Mouse (Mus musculus) intestine, embryonic 14.5 days (tissue): ENCODE results near the gene Alg3. TPM values are rescaled to one million over a fixed set of nuclear protein-coding genes. Genes with fewer than 3 reads are reported as not detected.

Experiments
- ATAC-seq: fragments of 200-750 bp; cut with Nextera tagmentation; replicated peaks from 2 replicates; pipeline ENCODE4 v1.8.0; 2017; ENCODE audit warnings: low read depth, moderate number of reproducible peaks, moderate TSS enrichment, moderate library complexity; ENCODE audit not compliant: low FRiP score, low TSS enrichment
- DNase-seq: peaks from one replicate; pipeline ENCODE4 v3.0.0-alpha.2; 2018; ENCODE audit warnings: low spot score
- H3K27ac ChIP-seq: fragments of 300-500 bp; sonication (generic); 2 replicates; pipeline ENCODE4 v1.5.1; 2014; ENCODE audit warnings: low read depth, mild to moderate bottlenecking, control low read depth
- H3K27me3 ChIP-seq: fragments of 300-500 bp; sonication (generic); replicated peaks from 2 replicates; pipeline ENCODE4 v1.6.1; 2014; ENCODE audit warnings: low read length, control low read depth; ENCODE audit not compliant: control insufficient read depth, insufficient read depth
- H3K36me3 ChIP-seq: fragments of 300-500 bp; sonication (generic); 2 replicates; pipeline ENCODE4 v1.6.1; 2014; ENCODE audit warnings: low read length, control low read depth; ENCODE audit not compliant: control insufficient read depth, insufficient read depth
- H3K4me1 ChIP-seq: fragments of 300-500 bp; sonication (generic); replicated peaks from 2 replicates; pipeline ENCODE4 v1.6.1; 2014; ENCODE audit warnings: low read length, control low read depth, mixed read lengths; ENCODE audit not compliant: control insufficient read depth, insufficient read depth
- H3K4me2 ChIP-seq: fragments of 300-500 bp; sonication (generic); 2 replicates; pipeline ENCODE4 v1.6.1; 2014; ENCODE audit warnings: low read length
- H3K4me3 ChIP-seq: fragments of 300-500 bp; sonication (generic); 2 replicates; pipeline ENCODE4 v1.5.1; 2014; ENCODE audit warnings: low read depth, low read length, control low read depth, mixed read lengths
- H3K9ac ChIP-seq: fragments of 300-500 bp; sonication (generic); 2 replicates; pipeline ENCODE4 v1.6.1; 2014; ENCODE audit warnings: mild to moderate bottlenecking, low read length
- H3K9me3 ChIP-seq: fragments of 300-500 bp; sonication (generic); 2 replicates; pipeline ENCODE4 v1.6.1; 2016; ENCODE audit warnings: low read length, control low read depth; ENCODE audit not compliant: control insufficient read depth
- WGBS: fragments of 180-500 bp; shearing (Covaris S2); extraction: QIAGEN DNeasy Blood & Tissue Kit; methylation state at CpG from one replicate; pipeline ENCODE4 v1.1.7; 2014; 5-methylcytosine and 5-hydroxymethylcytosine counted together
- polyA plus RNA-seq: library from polyadenylated mRNA; unstranded; fragments of >200 nt; fragmentation: Nextera tagmentation; extraction: Ambion mirVana; gene quantifications from 2 replicates; pipeline ENCODE4 v1.2.1, GENCODE M21; 2014

Alg3 gene
- polyA plus RNA-seq: 51.3 and 53.6 TPM in 2 replicates

DNA sequence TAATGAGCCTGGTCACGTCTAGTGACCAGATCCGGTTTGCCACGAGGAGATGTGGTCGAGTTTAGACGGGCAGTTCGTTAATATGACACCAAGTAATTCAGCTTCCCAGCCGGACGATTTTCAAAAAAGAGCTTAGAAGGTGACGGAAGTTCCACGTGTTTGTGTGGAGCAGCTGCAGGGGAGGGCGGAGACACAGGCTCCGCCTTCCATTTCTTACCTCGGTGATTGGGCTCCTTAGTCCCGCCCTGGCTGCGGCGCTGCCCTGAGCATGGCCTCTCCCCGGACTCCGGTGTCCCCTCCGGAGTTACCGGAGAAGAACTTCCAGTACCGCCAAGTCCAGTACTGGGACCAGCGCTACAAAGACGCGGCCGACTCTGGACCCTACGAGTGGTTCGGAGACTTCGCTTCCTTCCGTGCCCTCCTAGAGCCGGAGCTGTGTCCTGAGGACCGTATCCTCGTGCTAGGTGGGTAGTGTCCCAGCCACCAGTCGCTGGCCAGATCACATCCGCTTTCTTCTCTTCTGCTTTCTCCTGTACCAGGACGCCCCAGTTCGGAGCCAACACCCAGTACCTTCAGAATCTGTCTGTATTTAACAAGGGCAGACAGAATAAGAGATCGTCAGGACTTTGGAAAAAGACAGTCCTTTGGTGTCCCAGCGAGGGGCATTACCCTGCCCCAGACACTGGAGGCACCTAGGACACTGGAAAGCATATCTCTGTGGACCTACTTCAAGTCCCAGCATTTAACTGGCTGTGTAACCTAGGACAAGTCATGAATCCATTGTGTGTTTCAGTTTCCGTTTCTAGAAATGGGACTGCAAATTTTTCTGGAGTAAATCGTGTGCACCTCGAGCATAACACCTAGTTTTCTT, at the start of gene Alg3, which contains the start of the genes Eef1akmt4 and Gm49333:
TSS of gene Alg3 (minus strand) at position 379 of the 871 bp plus-strand sequence.
TSS of gene Eef1akmt4 (plus strand) at position 237 of the 871 bp plus-strand sequence.
TSS of gene Gm49333 (plus strand) at position 254 of the 871 bp plus-strand sequence.
- peak within 1 kb of the TSS; percentile 74 for H3K9ac ChIP-seq
- WGBS: 2% methylated on average over 41 of the region's 41 CpGs
- peaks cover 12% of the 10 kb centered on the region for H3K36me3 ChIP-seq
- ATAC-seq (peak; percentile 97), DNase-seq (peak; percentile 91)
- H3K4me3 ChIP-seq: peak within 1 kb of the TSS; percentile 78
- H3K9me3 ChIP-seq: no peaks in the 10 kb centered on the region
- H3K27me3 ChIP-seq: no peaks in the 10 kb centered on the region
- H3K4me1 ChIP-seq: peaks cover 12% of the 10 kb centered on the region
- peak within 1 kb of the TSS; percentile 87 for H3K27ac ChIP-seq
- peak within 1 kb of the TSS; percentile 100 for H3K4me2 ChIP-seq

DNA sequence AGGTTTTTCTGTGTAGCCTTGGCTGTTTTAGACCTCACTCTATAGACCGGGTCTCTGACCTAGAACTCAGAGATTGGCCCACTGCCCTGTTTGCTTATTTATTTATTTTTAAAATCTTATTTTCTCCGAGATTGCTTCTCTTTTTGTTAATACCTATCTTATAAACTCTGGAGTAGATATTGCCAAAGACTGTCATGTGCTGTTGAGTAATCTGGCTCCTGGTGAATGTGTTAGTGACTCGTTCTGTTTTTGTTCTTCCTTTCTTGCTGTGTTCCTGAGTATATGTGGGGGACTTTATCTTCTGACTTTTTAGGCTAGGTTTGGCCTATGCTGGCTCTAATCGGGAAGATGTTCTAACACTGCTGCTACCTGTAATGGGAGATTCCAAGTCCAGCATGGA, 46.1 kb upstream of the Alg3 start:
- ATAC-seq (no peak), DNase-seq (no peak)
- 91% methylated on average over 4 of the region's 4 CpGs for WGBS
- Histone ChIP-seq H3K27me3 (no peaks in the 10 kb centered on the region), H3K27ac (no peak overlapping the region), H3K9me3 (no peaks in the 10 kb centered on the region), H3K4me2 (no peak overlapping the region), H3K4me1 (peaks cover 4% of the 10 kb centered on the region), H3K9ac (no peak overlapping the region), H3K36me3 (peaks cover 92% of the 10 kb centered on the region), H3K4me3 (no peak overlapping the region)

DNA sequence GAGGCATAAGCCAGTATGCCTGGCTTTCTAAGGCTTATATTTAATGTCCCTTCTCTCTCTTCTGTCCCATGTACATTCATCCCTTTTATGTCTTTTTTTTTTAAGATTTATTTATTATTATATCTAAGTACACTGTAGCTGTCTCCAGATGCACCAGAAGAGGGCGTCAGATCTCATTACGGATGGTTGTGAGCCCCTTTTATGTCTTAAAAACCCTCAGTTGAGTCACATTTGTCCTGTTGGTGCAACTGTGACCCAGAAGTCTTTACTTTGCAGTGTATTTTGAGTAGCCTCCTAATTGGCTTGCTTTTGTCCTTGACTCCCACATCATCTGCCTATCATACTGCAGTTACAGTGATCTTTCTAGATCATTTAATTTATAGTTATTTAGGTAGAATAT, 41.8 kb upstream of the Alg3 start:
- Histone ChIP-seq H3K27ac (no peak overlapping the region), H3K4me1 (peaks cover 9% of the 10 kb centered on the region)
- 57% methylated on average over 2 of the region's 2 CpGs for WGBS

DNA sequence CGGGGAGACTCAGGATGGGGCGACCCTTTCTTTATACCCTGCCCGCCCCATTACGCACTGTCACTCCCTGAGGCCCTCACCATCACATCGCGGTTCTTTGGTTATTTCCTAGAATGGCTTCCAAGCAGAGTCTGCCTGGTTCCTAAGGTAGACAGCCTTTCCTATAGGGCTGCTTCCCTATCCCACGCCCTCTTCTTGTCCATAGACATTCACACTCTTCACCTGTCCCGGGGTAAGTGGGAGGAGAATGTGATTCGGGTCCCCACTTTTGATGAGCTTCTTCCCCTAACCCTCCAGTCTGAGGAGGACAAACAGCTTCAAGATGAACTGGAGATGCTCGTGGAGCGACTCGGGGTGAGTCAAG, 40.4 kb upstream of the Alg3 start:
- Histone ChIP-seq H3K4me3 (peak overlapping the region; percentile 90), H3K9ac (peak overlapping the region; percentile 80), H3K9me3 (no peaks in the 10 kb centered on the region), H3K4me2 (peak overlapping the region; percentile 98), H3K27me3 (no peaks in the 10 kb centered on the region), H3K36me3 (peaks cover 35% of the 10 kb centered on the region), H3K4me1 (peaks cover 9% of the 10 kb centered on the region), H3K27ac (no peak overlapping the region)
- ATAC-seq (no peak), DNase-seq (no peak)
- 8% methylated on average over 12 of the region's 12 CpGs for WGBS

More for the DNA sequence above, 41.8 kb upstream of the Alg3 start:
- Histone ChIP-seq H3K9me3 (no peaks in the 10 kb centered on the region), H3K27me3 (no peaks in the 10 kb centered on the region), H3K9ac (no peak overlapping the region), H3K36me3 (peaks cover 49% of the 10 kb centered on the region), H3K4me2 (no peak overlapping the region), H3K4me3 (no peak overlapping the region)
- ATAC-seq (no peak), DNase-seq (no peak)

DNA sequence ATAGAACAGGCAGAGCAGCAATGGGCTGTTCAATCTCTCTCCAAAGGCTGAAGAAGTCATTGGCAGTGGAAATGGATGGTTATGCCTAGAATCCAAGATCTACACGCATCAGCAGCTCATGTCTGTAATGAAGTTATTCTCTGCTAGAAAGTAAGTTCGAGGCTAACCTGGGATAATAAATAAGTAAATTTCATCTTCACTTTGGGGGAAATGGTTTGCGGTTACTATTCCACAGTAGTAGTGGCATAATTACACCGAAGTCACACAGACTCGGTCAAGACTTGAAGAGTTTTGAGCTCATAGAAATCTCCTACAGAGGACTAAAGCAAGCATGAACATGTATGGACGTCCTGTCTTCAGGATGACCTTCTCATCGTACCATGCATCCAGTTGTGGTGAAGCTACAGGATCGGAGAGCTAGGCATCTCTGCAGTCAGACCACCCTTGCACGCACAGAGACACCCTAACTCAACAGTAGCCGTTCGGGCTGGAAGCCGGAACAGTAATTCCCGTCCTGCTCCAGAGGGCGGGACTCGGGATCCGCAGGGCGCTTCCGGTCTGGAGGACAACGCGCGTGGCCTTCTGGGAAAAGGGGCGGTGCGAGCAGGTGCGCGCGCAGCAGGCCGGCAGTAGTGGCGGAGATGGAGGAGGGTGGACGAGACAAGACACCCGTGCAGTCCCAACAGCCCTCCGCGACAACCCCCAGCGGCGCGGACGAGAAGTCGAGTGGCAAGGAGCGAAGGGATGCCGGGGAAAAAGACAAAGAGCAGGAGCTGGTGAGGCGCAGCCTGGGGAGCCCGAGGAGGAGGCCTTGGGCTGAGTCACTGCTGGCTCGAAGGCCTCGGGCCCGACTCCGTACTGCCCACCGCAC, 39.8 kb upstream of the Alg3 start, which contains the start of gene Psmd2:
TSS of gene Psmd2 (plus strand) at position 577 of the 871 bp plus-strand sequence.
- peak within 1 kb of the TSS; percentile 43; the same call in 1 of the 2 replicates for H3K27ac ChIP-seq
- peak; percentile 96 for ATAC-seq
- peaks cover 9% of the 10 kb centered on the region for H3K4me1 ChIP-seq
- DNase-seq: peak; percentile 98
- peak within 1 kb of the TSS; percentile 98 for H3K4me2 ChIP-seq
- peak within 1 kb of the TSS; percentile 90 for H3K4me3 ChIP-seq
- WGBS: 2% methylated on average over 46 of the region's 46 CpGs
- peak within 1 kb of the TSS; percentile 80 for H3K9ac ChIP-seq
- H3K9me3 ChIP-seq: no peaks in the 10 kb centered on the region
- H3K27me3 ChIP-seq: no peaks in the 10 kb centered on the region
- H3K36me3 ChIP-seq: peaks cover 29% of the 10 kb centered on the region

DNA sequence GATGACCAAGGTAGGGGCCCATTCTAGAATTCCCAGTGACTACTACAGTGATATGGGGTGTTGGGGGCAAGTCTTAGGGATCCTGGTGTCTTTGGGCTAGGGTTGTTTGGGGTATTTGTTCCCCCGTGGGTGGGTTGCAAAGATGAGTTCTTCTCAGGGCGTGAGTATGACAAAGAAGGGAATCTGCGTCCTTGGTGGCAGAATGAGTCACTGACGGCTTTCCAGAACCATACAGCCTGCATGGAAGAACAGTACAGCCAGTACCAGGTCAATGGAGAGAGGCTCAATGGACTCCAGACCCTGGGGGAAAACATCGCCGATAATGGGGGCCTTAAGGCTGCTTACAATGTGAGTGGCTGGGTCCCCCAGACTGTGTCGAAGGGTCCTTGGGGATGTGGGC, 32.4 kb upstream of the Alg3 start:
- Histone ChIP-seq H3K4me3 (no peak overlapping the region), H3K9ac (no peak overlapping the region), H3K4me2 (no peak overlapping the region), H3K9me3 (no peaks in the 10 kb centered on the region), H3K27me3 (no peaks in the 10 kb centered on the region), H3K27ac (no peak overlapping the region), H3K4me1 (no peaks in the 10 kb centered on the region), H3K36me3 (no peaks in the 10 kb centered on the region)
- ATAC-seq (no peak), DNase-seq (no peak)
- 85% methylated on average over 7 of the region's 7 CpGs for WGBS

DNA sequence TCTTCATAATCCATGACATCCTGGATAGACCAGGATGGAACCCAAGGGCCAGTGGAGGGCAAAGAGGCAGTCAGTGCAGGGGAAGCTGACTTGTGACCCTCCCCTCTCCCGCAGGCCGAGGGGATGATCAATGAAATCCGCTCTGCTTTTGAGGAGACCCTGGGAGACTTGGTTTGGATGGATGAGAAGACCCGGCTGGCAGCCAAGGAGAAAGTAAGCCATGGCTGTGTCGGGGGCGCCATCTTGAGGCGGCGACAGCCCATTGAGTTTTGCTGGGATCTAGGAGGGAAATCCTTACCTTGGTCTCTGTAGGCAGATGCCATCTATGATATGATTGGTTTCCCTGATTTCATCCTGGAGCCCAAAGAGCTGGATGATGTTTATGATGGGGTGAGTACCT, 30.6 kb upstream of the Alg3 start:
- no peak overlapping the region for H3K27ac ChIP-seq
- DNase-seq (peak; percentile 86), ATAC-seq (peak; percentile 74)
- H3K9me3 ChIP-seq: no peaks in the 10 kb centered on the region
- H3K27me3 ChIP-seq: no peaks in the 10 kb centered on the region
- no peaks in the 10 kb centered on the region for H3K4me1 ChIP-seq
- H3K36me3 ChIP-seq: no peaks in the 10 kb centered on the region
- H3K9ac ChIP-seq: no peak overlapping the region
- H3K4me3 ChIP-seq: no peak overlapping the region
- no peak overlapping the region for H3K4me2 ChIP-seq
- 4% methylated on average over 8 of the region's 8 CpGs for WGBS

DNA sequence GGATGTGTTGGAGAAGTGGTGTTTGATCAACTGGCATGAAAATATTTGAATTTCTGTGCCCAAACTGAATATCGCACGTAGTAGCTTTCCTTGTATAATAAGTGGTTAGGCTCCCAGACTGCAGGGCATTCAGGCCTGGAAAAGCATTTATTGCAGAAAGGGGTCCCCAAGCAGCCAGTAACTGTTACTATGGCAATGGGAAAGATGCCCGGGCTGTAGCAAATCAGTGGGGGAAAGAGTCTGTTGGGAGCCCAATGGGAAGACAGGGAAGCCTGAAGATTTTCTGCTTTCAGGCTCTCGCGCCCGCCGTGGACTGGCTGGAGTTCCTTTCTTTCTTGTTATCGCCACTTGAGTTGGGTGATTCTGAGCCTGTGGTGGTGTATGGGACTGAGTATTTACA, 26.8 kb upstream of the Alg3 start:
- Histone ChIP-seq H3K4me2 (no peak overlapping the region), H3K36me3 (no peaks in the 10 kb centered on the region), H3K9me3 (no peaks in the 10 kb centered on the region), H3K27ac (no peak overlapping the region), H3K9ac (no peak overlapping the region), H3K27me3 (no peaks in the 10 kb centered on the region), H3K4me1 (no peaks in the 10 kb centered on the region), H3K4me3 (no peak overlapping the region)
- WGBS: 85% methylated on average over 8 of the region's 8 CpGs
- no peak for DNase-seq
- ATAC-seq: no peak
